Mouse (Mus musculus) gastrocnemius, adult 2 months (tissue): ENCODE measurements around the gene Dkk2. TPM values are rescaled to one million over a fixed set of nuclear protein-coding genes. Genes with fewer than 3 reads are reported as not detected.
"Not testable (repeated sequence)": the region's sequence is repeated elsewhere in the genome, so short reads cannot be mapped to it uniquely, and the experiment has no call there.

ENCODE experiments used
- DNase-seq: peaks from one replicate; pipeline ENCODE4 v3.0.0; 2022
- H3K27ac ChIP-seq: fragments of 200-600 bp; 2 replicates; pipeline ENCODE4 v1.8.1; 2022; ENCODE audit warnings: mild to moderate bottlenecking
- H3K4me3 ChIP-seq: fragments of 200-600 bp; 2 replicates; pipeline ENCODE4 v1.8.1; 2022; ENCODE audit warnings: mild to moderate bottlenecking, moderate library complexity
- CTCF ChIP-seq: fragments of 200-600 bp; IDR thresholded peaks from 2 replicates; pipeline ENCODE4 v1.8.1; 2022; ENCODE audit warnings: antibody characterized with exemption, mild to moderate bottlenecking, moderate library complexity
- intact Hi-C: fragments of 180-260 bp; cut with DNase I; formaldehyde crosslinking; loops from one replicate; pipeline ENCODE4 v1.15.1; 2025
- long read RNA-seq, 2 experiments: library from polyadenylated mRNA; stranded (forward); transcript quantifications; one replicate each; pipeline ENCODE4 v2.0.0; 2021
- total RNA-seq, 2 experiments: library from RNA; stranded (reverse); gene quantifications; 2 replicates each; pipeline ENCODE4 v1.2.3; 2021

The Dkk2 gene
- 1 to 10 TPM; 3.3 to 5.1 TPM for total RNA-seq
- long read RNA-seq, experiment 1, transcript Dkk2-201 (4 exons, 3,705 nt) = major isoform, 6 of 10 reads
- long read RNA-seq, experiment 1, partial matches to known transcripts = 0 of 10 reads
- long read RNA-seq, experiment 1, other reads (novel, unspliced or antisense) = 4 of 10 reads
- long read RNA-seq, experiment 2, partial matches to known transcripts = 3 of 8 reads
- long read RNA-seq, experiment 2, other reads (novel, unspliced or antisense) = 2 of 8 reads

DNA sequence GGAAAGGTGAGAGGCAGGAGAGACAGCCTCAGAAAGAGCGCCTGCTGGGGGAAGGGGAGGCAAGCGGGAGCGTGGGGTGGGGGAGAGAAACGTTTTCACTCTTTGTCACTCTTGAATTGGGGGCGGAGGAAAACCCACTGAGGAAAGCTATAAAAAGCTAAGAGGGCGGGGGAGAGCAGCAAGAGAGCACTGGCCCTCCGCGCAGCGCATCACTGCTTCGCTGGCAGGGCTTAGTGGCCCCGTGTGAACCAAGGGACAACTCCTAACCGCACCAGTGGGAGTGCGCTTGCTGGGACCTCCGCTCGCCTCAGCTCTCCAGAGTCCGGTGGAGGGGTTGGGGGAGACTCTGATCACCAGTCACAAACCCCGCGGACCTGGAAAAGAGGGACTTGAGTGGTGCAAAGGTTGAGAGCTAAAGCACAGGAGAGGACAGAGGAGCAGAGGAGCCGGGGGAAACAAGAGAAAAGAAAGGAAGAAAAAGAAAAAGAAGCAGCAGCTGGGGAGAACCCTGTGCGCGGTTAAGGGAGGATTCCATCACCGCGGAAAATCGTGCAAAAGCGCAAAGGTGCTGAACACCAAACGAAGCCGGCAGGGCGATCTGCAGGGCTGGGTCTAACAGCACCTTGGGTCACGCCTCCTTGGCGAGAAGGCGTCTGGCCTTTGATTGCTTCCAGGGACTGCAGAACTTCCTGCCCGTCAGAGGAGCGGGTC lies at the start of gene Dkk2:
Dkk2 (plus strand) TSS at position 181 of the 711 bp plus-strand sequence.
- peak within 1 kb of the TSS; percentile 63 for H3K27ac ChIP-seq
- H3K4me3 ChIP-seq = peak within 1 kb of the TSS; percentile 69
- TF ChIP-seq CTCF = no peak
- intact Hi-C loops = no loop called here
- peak; percentile 47 for DNase-seq

DNA sequence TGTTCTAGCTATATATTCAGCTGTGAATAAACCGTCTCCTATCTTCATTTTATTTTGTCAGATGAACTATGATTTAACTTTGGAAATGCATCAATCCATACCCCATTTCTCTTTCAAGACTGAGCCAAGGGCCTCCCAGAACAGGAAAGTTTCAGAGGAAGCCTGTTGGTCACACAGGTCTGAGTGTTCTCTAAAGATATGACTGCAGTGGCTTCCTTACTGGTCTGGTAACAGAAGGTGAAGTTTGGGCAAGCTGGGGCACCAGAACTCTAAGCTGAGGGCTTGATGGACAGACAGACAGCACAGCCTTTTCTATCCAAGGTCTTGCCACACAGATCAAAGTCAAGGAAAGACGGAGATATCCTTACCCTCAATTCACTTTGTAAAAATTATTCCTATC lies 48.4 kb upstream of the Dkk2 start:
- TF ChIP-seq CTCF = no peak
- intact Hi-C loops = no loop called here
- H3K4me3 ChIP-seq = no peak overlapping the region

DNA sequence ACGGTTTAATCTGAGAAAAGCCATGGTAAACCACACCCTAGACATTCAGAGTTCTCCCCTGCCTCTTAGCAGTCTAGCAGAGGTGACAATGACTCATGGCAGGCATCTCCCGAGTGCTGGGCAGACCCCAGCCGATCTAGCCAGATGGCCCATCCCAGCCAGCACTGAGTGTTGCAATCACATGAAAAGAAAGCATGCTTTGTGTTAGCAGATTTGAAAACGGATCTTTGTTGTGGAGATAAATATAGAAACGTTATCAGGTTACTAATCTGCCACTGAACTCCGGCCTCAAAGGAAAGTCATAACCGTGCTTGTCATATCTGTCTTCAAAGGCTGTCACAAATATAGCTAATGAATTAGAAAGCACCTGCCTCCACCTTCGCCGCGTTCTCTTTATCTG lies 47.4 kb upstream of the Dkk2 start:
- TF ChIP-seq CTCF = no peak
- no peak overlapping the region for H3K4me3 ChIP-seq
- intact Hi-C loops = no loop called here
- no peak for DNase-seq
- no peak overlapping the region for H3K27ac ChIP-seq

More for the DNA sequence above, 48.4 kb upstream of the Dkk2 start:
- H3K27ac ChIP-seq = no peak overlapping the region
- DNase-seq = no peak

DNA sequence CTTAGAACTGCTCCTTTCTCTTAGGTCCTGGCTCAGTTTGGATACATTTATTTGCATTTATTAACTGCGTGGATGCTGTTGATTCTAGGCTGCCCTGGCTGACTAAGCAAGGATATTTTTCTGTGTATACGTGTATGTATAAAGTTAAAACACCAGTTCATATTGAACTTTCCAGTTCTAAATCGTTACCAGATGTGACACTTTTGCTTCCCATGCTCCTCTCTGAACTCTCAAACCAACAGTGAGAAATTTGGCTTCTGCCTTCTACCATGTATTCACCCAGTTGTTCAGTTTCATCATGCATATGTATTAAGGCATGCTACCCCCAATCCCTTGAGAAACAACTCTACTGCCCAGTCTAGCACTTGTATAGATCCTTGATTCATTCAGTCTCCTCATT lies 45.0 kb upstream of the Dkk2 start:
- intact Hi-C loops = no loop called here
- TF ChIP-seq CTCF = no peak
- DNase-seq = no peak
- Histone ChIP-seq H3K4me3 (no peak overlapping the region), H3K27ac (no peak overlapping the region)

DNA sequence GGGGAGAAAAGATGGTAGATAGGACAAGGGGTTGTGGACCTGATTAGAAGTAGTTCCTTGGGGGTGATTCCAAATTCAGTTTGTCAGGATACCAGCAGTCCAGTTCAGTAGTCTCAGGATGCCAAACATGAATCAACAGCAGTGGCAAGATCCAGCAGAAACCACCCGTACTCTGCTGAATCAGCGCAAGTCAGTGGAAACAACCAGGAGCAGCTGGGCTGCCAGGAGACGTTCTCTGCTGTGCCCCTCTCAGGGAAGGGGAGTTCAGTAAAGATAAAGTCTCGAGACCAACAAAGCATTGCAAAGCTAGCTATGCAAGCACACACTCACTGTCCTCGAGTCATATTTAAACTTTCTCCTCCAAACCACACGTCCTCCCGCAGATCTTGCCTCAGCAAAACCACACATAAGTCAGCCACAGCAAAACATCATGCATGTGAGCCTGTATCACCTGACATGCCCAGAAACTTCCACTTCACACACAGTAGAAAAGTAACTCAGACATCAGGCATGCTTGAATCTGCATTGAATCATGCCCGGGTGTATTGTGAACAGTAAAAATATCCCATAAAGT lies 34.1 kb upstream of the Dkk2 start:
- no peak for DNase-seq
- intact Hi-C loops = no loop called here
- no peak for TF ChIP-seq CTCF
- H3K4me3 ChIP-seq = no peak overlapping the region
- no peak overlapping the region for H3K27ac ChIP-seq

DNA sequence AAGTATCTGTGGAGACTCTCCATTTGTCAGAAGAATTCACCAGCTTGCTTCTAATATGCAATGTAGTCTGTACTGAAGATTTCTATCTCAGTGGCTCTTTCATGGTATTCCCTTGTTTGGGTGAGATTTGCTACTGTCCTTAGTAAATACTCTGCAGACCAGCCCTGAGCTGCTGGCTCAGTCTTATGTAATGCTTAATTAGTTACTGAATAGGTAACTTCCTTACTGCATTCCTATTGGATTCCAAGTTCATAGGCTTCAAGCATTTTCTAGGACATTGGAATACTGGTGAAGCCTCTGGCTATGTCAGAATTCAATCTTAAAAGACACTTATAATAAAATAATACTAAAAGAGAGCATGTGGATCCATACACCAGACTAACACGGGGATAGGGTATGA lies 22.3 kb upstream of the Dkk2 start:
- intact Hi-C loops, H3K27ac ChIP-seq, H3K4me3 ChIP-seq, DNase-seq: not testable (repeated sequence)

DNA sequence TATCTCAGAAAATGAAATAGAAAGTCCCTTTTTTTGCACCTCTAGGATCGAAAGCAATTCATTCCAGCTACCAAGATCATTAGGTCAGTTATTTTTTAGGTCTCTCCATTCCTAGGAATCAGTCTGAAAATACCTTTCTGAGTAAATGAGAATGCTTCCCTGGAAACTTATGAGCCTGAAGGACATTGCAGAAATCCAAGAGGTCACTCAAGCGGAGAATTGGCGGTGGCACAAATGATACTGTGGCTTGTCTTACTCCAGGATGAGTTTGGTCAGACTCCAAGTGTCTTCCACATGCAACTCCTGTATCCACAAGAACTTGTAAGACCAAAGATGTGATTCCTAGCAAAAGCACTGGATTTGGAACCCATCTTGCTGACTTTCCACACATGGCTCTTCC lies 21.7 kb upstream of the Dkk2 start:
- no peak for TF ChIP-seq CTCF
- DNase-seq = no peak
- intact Hi-C loops = no loop called here
- Histone ChIP-seq H3K4me3 (no peak overlapping the region), H3K27ac (no peak overlapping the region)

DNA sequence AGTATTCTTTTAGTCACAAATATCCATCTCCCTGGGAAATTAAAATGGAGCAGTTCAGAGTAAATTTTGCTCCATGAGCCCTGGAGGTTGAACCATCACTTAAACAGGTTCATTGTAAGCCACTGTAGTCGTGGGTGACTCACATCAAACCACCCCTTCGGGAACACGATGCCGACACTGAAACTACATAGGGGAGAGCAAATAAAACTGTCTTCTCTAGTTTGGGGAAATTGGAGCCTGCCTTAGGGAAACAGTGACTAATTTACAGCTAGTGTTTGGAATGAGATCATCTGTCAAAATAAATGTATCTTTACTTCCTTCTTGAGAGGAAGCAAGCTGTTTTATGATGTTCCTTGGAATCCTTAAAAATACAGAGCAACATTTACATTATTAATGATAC lies 21.1 kb upstream of the Dkk2 start:
- intact Hi-C loops = no loop called here
- no peak for TF ChIP-seq CTCF
- no peak overlapping the region for H3K27ac ChIP-seq
- no peak overlapping the region for H3K4me3 ChIP-seq
- DNase-seq = no peak

DNA sequence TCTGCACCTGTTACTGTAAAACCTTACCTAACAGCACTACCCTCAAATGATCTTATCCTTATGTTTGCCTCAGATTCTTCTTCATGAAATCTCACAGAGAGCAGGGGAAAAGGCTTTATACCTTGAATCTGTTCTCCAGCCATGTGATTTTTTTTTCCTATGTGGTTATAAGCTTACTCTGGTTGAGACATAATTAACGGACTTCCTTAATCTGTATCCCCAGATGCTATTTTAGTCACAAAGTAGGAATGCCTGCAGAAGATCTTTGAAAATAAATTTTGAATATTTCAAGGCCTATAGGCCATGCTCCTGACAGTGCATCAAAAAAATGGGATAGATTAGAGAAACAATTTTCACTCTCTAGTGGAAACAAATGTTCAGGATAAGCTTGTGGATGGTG lies 20.2 kb upstream of the Dkk2 start:
- Histone ChIP-seq H3K27ac (no peak overlapping the region), H3K4me3 (no peak overlapping the region)
- intact Hi-C loops = no loop called here
- DNase-seq = no peak
- TF ChIP-seq CTCF = no peak

DNA sequence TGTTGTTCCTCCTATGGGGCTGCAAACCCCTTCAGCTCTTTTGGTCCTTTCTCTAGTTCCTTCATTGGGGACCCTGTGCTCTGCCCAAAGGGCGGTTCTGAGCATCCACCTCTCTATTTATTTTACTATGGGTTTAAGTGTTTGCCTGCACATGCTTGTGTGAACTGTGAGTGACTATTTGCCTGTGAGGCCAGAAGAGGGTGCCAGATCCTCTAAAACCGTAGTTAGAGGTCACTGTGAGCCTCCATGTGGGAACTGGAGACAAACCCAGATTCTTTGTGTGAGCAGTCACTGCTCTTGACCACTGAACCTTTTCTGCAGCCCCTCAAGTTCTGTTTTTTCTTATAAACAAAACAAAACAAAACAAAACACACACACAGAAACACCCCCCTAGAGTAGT lies 14.1 kb upstream of the Dkk2 start:
- H3K27ac ChIP-seq = no peak overlapping the region
- no peak overlapping the region for H3K4me3 ChIP-seq
- no peak; the same call in 1 of the 2 replicates for TF ChIP-seq CTCF
- intact Hi-C loops = no loop called here
- no peak for DNase-seq

DNA sequence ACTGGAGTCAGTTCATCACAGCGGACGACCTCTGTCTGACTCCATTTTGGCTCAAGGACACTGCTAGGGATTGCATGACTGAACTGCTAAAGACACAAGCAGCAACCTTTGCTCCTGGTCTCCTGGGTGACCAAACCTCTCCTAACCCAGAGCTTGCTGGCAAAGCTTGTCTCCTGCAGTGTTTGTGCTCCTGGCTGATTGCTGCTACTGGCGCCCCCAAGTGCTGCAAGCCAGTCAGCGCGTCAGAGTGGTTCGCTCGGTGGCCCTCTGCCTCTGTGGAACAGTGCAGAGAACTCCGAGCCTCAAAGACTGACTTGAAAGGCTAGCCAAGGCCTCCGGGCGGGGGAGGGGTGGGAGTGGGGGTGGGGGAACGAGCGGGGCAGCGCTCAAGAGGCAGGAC lies 1.1 kb upstream of the Dkk2 start:
- peak overlapping the region; percentile 69 for H3K4me3 ChIP-seq
- DNase-seq = peak; percentile 73
- intact Hi-C loops = loop anchor here (5.0 kb wide), 1 partner anchor 107 kb away; no protein-coding TSS in a partner anchor
- peak; percentile 48 for TF ChIP-seq CTCF
- H3K27ac ChIP-seq = no peak overlapping the region

DNA sequence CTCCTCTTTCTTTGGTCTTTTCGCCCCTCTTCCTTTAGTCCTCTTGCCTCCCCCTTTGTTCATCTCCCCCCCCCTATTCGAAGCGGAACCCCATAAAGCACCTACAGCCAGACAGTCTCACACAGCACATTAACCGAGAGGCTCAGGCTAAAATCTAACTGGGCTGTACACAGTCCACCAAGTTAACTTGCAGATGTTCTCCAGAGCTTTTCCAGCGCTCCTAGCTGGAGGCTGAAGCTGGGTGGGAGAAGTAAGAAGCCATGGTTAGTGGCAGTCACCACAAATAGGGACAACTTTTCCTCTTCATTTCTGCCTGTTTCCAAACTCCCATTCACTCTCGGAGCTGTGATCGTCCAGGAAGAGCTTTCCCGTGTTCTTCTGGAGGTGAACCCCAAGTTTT lies 412 bp upstream of the Dkk2 start:
- intact Hi-C loops = loop anchor here (5.0 kb wide), 1 partner anchor 107 kb away; no protein-coding TSS in a partner anchor
- Histone ChIP-seq H3K4me3 (peak overlapping the region; percentile 69), H3K27ac (no peak overlapping the region)
- no peak for TF ChIP-seq CTCF
- DNase-seq = no peak

DNA sequence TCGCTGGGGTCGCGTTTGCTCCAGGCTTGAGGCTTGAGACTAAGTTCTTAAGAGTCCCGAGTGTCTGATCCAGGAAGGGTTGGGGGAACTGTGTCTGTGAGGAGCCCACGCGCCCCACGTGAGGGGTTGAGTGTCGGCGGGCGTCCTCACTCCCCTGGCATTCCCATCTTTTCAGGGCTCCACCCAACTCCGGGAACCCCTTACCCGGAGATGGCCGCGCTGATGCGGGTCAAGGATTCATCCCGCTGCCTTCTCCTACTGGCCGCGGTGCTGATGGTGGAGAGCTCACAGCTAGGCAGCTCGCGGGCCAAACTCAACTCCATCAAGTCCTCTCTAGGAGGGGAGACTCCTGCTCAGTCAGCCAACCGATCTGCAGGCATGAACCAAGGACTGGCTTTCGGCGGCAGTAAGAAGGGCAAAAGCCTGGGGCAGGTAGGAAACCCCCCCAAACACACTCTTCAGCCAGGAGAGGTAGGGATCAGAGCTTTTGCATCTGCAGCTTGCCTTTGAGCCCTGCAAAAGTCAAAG lies 795 bp downstream of the Dkk2 start:
- Histone ChIP-seq H3K4me3 (peak overlapping the region; percentile 69), H3K27ac (peak overlapping the region; percentile 63)
- TF ChIP-seq CTCF = no peak
- intact Hi-C loops = no loop called here
- peak; percentile 31 for DNase-seq
